Mouse (Mus musculus) gastrocnemius, postnatal 36 days (tissue): ENCODE measurements around the gene Rps6kb2. TPM values are rescaled to one million over a fixed set of nuclear protein-coding genes. Genes with fewer than 3 reads are reported as not detected.
"Not testable (repeated sequence)": the region's sequence is repeated elsewhere in the genome, so short reads cannot be mapped to it uniquely, and the experiment has no call there.

ENCODE experiments used
- DNase-seq, 2 experiments: peaks; one replicate each; pipeline ENCODE4 v3.0.0; 2022
- intact Hi-C: fragments of 180-260 bp; cut with DNase I; formaldehyde crosslinking; loops from one replicate; pipeline ENCODE4 v1.15.1; 2025
- total RNA-seq, 2 experiments: library from RNA; stranded (reverse); gene quantifications; 2 replicates each; pipeline ENCODE4 v1.2.3; 2021

The Rps6kb2 gene
- total RNA-seq, 2 experiments from 2014 or later = 25.2 to 26.8 TPM

DNA sequence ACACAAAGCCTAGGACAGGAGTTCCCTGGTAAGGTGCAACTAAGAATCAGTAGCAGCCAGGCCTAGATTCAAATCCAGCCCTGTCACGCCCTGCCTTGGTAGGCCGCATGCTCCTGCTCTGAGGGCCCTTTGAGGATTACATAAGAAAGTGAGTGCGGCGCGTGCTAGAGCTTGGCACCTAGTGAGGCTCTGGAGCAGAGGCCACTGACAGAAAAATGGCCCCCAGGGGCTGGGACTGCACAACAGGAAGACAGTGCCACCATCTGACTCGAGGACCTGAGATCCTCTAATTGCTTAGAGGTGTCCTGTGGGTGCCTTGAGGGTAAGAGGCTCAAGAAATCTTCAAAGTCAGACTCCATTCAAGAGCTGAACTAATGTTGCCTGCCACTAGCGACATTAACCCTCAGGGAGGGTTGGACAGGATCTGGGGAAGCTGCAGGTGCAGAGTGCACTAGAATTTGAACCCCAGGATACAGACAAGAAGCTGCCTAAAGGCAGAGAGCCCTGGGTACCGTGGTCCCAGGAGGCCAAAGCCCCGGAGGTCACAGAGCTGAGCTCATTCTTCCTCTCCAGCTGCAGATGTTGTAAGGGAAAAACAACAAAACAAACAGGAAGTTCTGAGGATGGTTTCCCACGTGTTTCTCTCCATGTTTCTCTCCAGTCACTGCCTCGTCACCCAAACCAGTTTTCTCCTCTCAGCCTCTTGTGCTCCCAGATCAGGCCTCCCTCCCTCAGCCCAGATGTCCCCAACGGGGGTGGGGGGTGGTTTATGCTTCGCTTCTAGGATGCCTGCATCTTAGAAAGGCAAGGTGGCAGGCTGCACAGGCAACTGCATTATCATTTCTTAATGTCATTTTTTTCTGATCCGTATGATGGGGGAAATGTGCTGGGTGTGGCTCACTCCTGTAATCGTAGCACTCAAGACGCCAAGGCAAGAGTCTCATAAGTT, 18.3 kb downstream of the Rps6kb2 start:
- intact Hi-C loops = no loop called here
- no peak for DNase-seq

GRCm38 (mm10) chr19:4143759-4144268, 19.3 kb downstream of the Rps6kb2 start, which contains the start of gene Cabp4:
Cabp4 (minus strand) TSS chr19:4144033.
- intact Hi-C loops = no loop called here
- no peak for DNase-seq

DNA sequence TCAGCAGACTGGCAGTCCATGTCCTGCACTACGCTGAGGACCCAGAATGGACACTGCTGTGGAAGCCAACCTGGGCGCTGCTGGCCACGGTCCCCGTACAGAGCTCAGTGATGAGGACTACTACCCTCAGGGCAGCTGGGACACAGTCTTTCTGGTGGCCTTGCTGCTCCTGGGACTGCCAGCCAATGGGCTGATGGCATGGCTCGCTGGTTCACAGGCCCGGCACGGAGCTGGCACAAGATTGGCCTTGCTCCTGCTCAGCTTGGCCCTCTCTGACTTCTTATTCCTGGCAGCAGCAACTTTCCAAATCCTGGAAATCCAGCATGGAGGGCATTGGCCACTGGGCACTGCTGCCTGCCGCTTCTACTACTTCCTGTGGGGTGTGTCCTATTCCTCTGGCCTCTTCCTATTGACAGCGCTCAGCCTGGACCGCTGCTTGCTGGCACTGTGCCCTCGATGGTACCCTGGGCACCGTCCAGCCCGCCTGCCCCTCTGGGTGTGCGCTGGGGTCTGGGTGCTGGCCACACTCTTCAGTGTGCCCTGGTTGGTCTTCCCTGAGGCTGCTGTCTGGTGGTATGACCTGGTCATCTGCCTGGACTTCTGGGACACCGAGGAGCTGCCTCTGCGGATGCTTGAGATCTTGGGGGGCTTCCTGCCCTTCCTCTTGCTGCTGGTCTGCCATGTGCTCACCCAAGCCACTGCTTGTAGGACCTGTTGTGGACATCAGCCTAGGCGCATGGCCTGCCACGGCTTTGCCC, 20.6 kb downstream of the Rps6kb2 start:
- intact Hi-C loops = no loop called here
- DNase-seq = no peak

GRCm38 (mm10) chr19:4140147-4140546, 23.0 kb downstream of the Rps6kb2 start:
- DNase-seq = no peak
- intact Hi-C loops = no loop called here

GRCm38 (mm10) chr19:4139446-4139845, 23.7 kb downstream of the Rps6kb2 start, which contains the start of gene Gpr152:
Gpr152 (plus strand) TSS chr19:4139787.
- intact Hi-C loops = loop anchor here (5.0 kb wide), 1 partner anchor 42 kb away; the partner anchor contains the start of genes Cdk2ap2 and Pitpnm1
- no peak for DNase-seq

GRCm38 (mm10) chr19:4137913-4138312, 25.2 kb downstream of the Rps6kb2 start:
- DNase-seq = no peak

DNA sequence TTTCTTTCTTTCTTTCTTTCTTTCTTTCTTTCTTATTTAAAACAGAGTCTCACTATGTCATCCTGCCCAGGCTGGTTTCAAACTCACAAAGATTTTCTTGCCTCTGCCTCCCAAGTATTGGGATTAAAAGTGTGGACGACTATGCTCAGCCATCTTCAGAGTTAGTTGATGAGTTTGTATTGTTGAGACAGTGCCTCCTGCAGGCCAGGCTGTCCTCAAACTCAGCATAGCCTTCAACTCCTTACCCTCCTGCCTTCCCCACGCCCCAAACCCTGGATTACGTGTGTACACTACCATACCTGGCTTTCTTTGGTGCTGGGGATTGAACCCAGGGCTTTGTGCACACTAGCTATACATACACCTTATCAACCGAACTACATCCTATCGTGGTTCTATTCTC, 26.7 kb downstream of the Rps6kb2 start:
- DNase-seq = no peak
- intact Hi-C loops = loop anchor here (5.0 kb wide), 1 partner anchor 39 kb away; the partner anchor contains the start of genes Cdk2ap2 and Pitpnm1

More at GRCm38 (mm10) chr19:4137913-4138312, 25.2 kb downstream of the Rps6kb2 start:
- intact Hi-C loops = loop anchor here (5.0 kb wide), 1 partner anchor 41 kb away; the partner anchor contains the start of genes Cdk2ap2 and Pitpnm1

DNA sequence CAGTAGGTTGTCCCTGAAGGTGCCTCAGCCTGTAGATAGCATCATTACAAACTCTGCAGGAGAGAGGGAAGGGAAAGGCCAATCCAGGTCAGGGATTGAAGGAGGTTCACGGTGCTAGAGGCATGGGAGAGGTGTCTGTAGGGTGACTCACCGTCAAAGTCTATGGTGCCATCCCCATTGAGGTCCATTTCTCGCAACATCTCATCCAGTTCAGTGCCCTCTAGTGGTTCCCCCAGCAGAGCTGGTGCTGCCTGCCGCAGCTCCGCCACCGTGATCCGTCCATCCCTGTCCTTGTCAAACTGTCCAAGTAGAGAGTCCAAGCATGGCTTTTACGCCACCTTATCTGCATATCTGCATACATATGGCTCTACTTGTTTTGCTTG, 27.2 kb downstream of the Rps6kb2 start:
- intact Hi-C loops = loop anchor here (5.0 kb wide), 1 partner anchor 39 kb away; the partner anchor contains the start of genes Cdk2ap2 and Pitpnm1
- not testable (repeated sequence) for DNase-seq

DNA sequence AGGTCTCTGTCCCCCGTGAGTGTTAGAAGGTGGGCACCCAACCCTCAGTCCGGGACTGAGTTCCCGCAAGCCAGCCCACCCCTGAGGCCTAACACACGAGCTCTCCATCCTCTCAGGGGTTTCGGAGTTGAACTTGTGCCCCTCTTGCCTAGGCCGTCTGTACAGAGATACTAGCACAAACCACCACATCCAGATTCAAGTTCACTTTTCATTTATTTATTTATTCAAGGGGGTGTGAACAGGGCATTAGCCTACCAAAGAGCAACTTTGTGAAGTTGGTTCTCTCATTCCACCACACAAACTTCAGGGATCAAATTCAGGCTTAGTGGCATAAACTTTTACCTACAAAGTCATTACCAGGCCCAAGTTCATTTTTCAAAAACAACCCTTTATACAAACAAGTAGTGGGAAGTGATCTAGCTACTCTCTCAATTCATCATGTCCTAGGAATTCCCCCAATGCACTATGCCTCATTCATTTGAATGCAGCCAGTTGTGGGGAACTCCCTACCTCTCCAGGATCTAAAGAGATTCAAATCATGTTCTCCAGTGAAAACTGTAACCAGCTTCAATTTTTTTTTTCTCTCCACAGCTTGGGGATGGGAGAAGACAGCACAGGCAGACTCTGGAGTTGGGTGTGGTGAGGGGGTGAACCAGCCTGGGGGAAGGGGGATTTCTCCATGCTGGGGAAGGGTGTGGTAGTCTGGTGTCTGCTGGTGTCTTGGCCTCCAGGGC, 27.8 kb downstream of the Rps6kb2 start:
- DNase-seq = not testable (repeated sequence)
- intact Hi-C loops = loop anchor here (5.0 kb wide), 1 partner anchor 38 kb away; the partner anchor contains the start of genes Cdk2ap2 and Pitpnm1

DNA sequence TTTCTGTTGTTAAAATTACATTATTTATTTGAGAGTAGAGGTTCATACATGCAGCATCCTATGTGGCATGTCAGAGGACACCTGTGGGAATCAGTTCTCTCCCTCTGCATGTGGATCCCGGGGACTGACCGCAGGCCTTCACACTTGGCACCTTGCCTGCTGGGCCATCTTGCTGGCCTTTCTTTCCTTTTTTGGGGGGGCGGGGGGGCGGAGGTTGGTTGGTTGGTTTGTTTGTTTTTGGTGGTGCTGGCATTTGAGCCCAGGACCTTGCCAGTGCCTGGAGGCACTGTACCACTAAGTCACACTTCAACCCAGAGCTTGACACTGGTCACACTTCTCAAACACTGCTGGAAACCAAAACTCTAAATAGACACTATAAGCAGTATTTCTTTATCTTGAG, 28.8 kb downstream of the Rps6kb2 start:
- intact Hi-C loops = no loop called here
- DNase-seq = no peak

- no peak for DNase-seq
- intact Hi-C loops = loop anchor here (2.0 kb wide), 1 partner anchor 53 kb away; no protein-coding TSS in a partner anchor
These were observed 31.4 kb downstream of the Rps6kb2 start for GRCm38 (mm10) chr19:4131768-4132167.

- intact Hi-C loops = loop anchor here (2.0 kb wide), 1 partner anchor 52 kb away; no protein-coding TSS in a partner anchor
- DNase-seq = no peak
These were observed 32.1 kb downstream of the Rps6kb2 start for GRCm38 (mm10) chr19:4131075-4131474.

- intact Hi-C loops = loop anchor here (2.0 kb wide), 1 partner anchor 51 kb away; no protein-coding TSS in a partner anchor
These were observed 33.0 kb downstream of the Rps6kb2 start for GRCm38 (mm10) chr19:4130106-4130505.

DNA sequence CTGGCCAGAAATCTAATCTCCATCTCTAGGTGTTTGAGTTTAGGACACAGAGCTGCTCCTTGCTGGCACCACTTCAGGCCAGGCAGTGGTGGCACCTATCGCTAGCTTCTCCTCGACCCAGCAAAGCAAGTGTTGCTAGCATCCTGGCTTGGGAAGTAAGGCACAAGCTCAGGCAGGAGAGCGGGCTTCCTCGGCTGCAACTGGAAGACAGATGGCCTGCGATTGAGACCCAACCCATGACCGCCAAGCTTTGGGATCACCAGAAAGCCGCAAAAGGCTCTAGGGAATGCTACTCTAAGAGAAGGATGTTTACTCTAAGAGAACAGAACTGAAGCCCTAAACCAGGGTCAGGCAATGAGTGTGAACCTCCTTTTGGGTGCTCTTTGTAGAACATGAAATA, 33.7 kb downstream of the Rps6kb2 start:
- intact Hi-C loops = no loop called here
- DNase-seq = no peak

More at GRCm38 (mm10) chr19:4130106-4130505, 33.0 kb downstream of the Rps6kb2 start:
- no peak for DNase-seq

- DNase-seq = no peak
- intact Hi-C loops = no loop called here
These were observed 36.2 kb downstream of the Rps6kb2 start for GRCm38 (mm10) chr19:4126759-4127495.

GRCm38 (mm10) chr19:4125741-4126696, 37.1 kb downstream of the Rps6kb2 start, which contains the start of gene Aip:
Aip (minus strand) TSS chr19:4125858.
- intact Hi-C loops = no loop called here
- DNase-seq = peak; percentile 95 to 98

GRCm38 (mm10) chr19:4125268-4125667, 37.9 kb downstream of the Rps6kb2 start:
- intact Hi-C loops = not testable (repeated sequence)

DNA sequence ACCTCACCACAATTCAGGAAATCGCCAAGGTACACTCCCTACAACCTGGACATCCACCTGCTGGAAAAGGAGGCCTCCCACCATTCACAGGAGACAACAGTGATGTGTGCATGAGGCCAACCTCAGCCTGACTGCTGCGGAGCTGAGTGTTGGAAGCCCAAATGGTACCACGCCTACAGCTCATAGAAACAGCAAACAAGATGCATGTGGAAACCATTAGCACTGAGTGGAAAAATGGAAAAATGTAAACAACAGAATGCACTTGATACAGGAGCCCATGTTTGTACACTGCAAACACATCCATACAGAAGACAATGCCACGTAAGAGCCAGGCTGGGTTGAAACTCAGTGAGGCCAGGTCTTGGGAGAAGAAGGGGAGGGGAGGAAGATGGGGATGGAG, 38.7 kb downstream of the Rps6kb2 start:
- intact Hi-C loops = no loop called here
- DNase-seq = no peak

More at GRCm38 (mm10) chr19:4125268-4125667, 37.9 kb downstream of the Rps6kb2 start:
- not testable (repeated sequence) for DNase-seq
